Mouse (Mus musculus) kidney, embryonic 16.5 days (tissue): ENCODE results near the gene Rnf11. TPM values are rescaled to one million over a fixed set of nuclear protein-coding genes. Genes with fewer than 3 reads are reported as not detected.

Experiments used
- ATAC-seq: fragments of 200-750 bp; cut with Nextera tagmentation; 2 replicates; pipeline ENCODE4 v1.8.0; 2017; ENCODE audit warnings: moderate TSS enrichment; ENCODE audit not compliant: low FRiP score, low TSS enrichment
- H3K27ac ChIP-seq: fragments of 300-500 bp; sonication (generic); 2 replicates; pipeline ENCODE4 v1.5.1; 2014; ENCODE audit warnings: low read length
- H3K27me3 ChIP-seq: fragments of 300-500 bp; sonication (generic); 2 replicates; pipeline ENCODE4 v1.6.1; 2014; ENCODE audit warnings: low read length, control low read depth, mixed read lengths; ENCODE audit not compliant: insufficient read depth
- H3K36me3 ChIP-seq: fragments of 300-500 bp; sonication (generic); 2 replicates; pipeline ENCODE4 v1.6.1; 2014; ENCODE audit warnings: low read length, control low read depth, mixed read lengths; ENCODE audit not compliant: insufficient read depth
- H3K4me1 ChIP-seq: fragments of 300-500 bp; sonication (generic); 2 replicates; pipeline ENCODE4 v1.6.1; 2014; ENCODE audit warnings: low read length, control low read depth, mixed read lengths; ENCODE audit not compliant: insufficient read depth
- H3K4me2 ChIP-seq: fragments of 300-500 bp; sonication (generic); replicated peaks from 2 replicates; pipeline ENCODE4 v1.6.1; 2014; ENCODE audit warnings: low read depth, low read length
- H3K4me3 ChIP-seq: fragments of 300-500 bp; sonication (generic); 2 replicates; pipeline ENCODE4 v1.5.1; 2014; ENCODE audit warnings: mild to moderate bottlenecking, low read length
- H3K9ac ChIP-seq: fragments of 300-500 bp; sonication (generic); replicated peaks from 2 replicates; pipeline ENCODE4 v1.6.1; 2014; ENCODE audit warnings: low read length
- H3K9me3 ChIP-seq: fragments of 300-500 bp; sonication (generic); 2 replicates; pipeline ENCODE4 v1.6.1; 2016; ENCODE audit warnings: low read length, control low read depth
- WGBS: fragments of 180-500 bp; shearing (Covaris S2); extraction: QIAGEN DNeasy Blood & Tissue Kit; methylation state at CpG from one replicate; pipeline ENCODE4 v1.1.7; 2014; 5-methylcytosine and 5-hydroxymethylcytosine counted together
- polyA plus RNA-seq: library from polyadenylated mRNA; unstranded; fragments of >200 nt; fragmentation: Nextera tagmentation; extraction: Ambion mirVana; gene quantifications from 2 replicates; pipeline ENCODE4 v1.2.1, GENCODE M21; 2015

Gene Rnf11
- polyA plus RNA-seq, 1 experiment from 2014 or later: 29.0 TPM

DNA sequence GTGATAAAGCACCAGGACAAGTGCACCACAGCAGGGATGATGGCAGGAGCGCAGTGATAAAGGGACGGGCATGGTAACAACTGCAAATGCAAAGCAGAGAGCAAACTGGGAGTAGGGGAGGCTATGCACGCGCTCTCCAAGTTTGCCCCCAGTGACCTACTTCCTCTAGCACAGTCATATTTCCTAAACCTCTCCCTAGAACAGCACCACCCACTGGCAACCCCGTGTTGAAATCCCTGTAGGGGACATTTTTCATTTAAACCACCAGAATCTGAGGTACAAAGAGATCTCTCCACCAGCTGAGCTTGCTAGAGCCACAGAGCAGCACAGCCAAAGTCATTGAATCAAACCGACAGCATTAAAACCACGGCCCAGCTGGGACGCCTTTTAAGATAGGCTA, 45.4 kb downstream of the Rnf11 start:
- Histone ChIP-seq H3K4me3 (no peak overlapping the region), H3K9ac (no peak overlapping the region), H3K27ac (no peak overlapping the region), H3K27me3 (no peaks in the 10 kb centered on the region), H3K4me1 (peaks cover 4% of the 10 kb centered on the region; the same call in 1 of the 2 replicates), H3K4me2 (no peak overlapping the region), H3K36me3 (no peaks in the 10 kb centered on the region), H3K9me3 (no peaks in the 10 kb centered on the region)
- ATAC-seq: no peak
- WGBS: 73% methylated on average over 8 of the region's 8 CpGs

DNA sequence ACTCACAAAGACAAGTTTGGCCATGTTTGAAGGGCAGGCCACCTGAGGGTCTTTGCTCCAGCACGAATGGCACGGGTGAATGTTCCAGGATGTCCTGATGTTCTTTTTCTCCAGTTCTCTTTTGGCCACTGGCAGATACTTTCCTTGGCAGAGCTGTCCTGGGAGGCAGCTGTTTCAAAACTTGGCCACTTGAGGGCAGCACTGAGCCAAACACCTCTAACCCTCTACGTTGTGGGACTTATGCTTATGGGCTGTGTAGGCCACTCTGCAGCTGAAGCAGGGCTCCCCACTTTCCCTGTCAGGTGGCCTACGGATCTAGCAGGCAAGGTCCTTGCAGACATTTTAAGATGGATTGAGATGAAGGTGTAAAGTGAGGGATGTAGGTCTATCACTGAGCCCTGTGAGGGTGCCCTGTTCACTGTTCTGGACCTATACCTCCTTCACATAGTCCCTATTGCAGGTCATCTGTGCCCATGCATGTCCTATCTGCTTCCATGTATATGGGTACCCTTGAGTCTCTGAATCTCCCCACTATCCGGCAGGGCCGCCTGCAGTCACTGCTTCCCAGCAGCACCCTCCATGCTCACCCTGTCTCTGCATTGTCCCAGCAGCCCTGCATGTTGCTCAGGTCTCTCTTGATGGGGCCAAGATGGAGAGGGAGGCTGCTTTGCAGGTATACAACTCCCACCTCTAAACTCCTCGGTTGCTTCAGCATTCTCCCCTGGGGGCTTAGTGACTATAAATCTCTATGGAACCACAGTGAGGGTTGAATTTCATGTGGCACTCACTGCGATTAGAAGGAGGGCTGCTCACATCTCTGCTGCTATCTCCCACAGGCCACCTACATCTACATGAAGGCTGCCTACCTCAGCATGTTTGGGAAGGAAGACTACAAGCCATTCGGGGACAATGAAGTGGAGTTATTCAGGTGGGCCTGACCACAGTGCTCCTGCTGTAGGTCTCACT, 46.3 kb downstream of the Rnf11 start:
- H3K36me3 ChIP-seq: no peaks in the 10 kb centered on the region
- H3K9ac ChIP-seq: no peak overlapping the region
- peak; percentile 71; the same call in 1 of the 2 replicates for ATAC-seq
- H3K4me1 ChIP-seq: peaks cover 4% of the 10 kb centered on the region; the same call in 1 of the 2 replicates
- no peak overlapping the region for H3K4me2 ChIP-seq
- H3K4me3 ChIP-seq: no peak overlapping the region
- no peak overlapping the region for H3K27ac ChIP-seq
- H3K9me3 ChIP-seq: no peaks in the 10 kb centered on the region
- WGBS: 44% methylated on average over 9 of the region's 9 CpGs
- H3K27me3 ChIP-seq: no peaks in the 10 kb centered on the region

GRCm38 (mm10) chr4:109434256-109434655, 50.3 kb downstream of the Rnf11 start:
- Histone ChIP-seq H3K9me3 (no peaks in the 10 kb centered on the region), H3K4me1 (peaks cover 3% of the 10 kb centered on the region; the same call in 1 of the 2 replicates), H3K9ac (no peak overlapping the region), H3K27me3 (no peaks in the 10 kb centered on the region), H3K4me2 (no peak overlapping the region), H3K36me3 (no peaks in the 10 kb centered on the region), H3K4me3 (no peak overlapping the region), H3K27ac (no peak overlapping the region)
- 90% methylated on average over 1 of the region's 1 CpGs for WGBS
- ATAC-seq: no peak

GRCm38 (mm10) chr4:109433641-109434040, 50.9 kb downstream of the Rnf11 start:
- Histone ChIP-seq H3K4me3 (no peak overlapping the region), H3K36me3 (no peaks in the 10 kb centered on the region), H3K4me2 (no peak overlapping the region), H3K9ac (no peak overlapping the region), H3K4me1 (peaks cover 3% of the 10 kb centered on the region; the same call in 1 of the 2 replicates), H3K27me3 (no peaks in the 10 kb centered on the region), H3K9me3 (no peaks in the 10 kb centered on the region), H3K27ac (no peak overlapping the region)
- whole genome bisulfite sequencing: 77% methylated on average over 6 of the region's 6 CpGs
- no peak for ATAC-seq

- no peaks in the 10 kb centered on the region for H3K27me3 ChIP-seq
- H3K9me3 ChIP-seq: no peaks in the 10 kb centered on the region
- 67% methylated on average over 16 of the region's 16 CpGs for WGBS
- no peak overlapping the region for H3K27ac ChIP-seq
- H3K4me1 ChIP-seq: peaks cover 3% of the 10 kb centered on the region; the same call in 1 of the 2 replicates
- no peak overlapping the region for H3K4me3 ChIP-seq
- no peaks in the 10 kb centered on the region for H3K36me3 ChIP-seq
- H3K4me2 ChIP-seq: no peak overlapping the region
- H3K9ac ChIP-seq: no peak overlapping the region
- ATAC-seq: no peak
These were observed 51.7 kb downstream of the Rnf11 start for GRCm38 (mm10) chr4:109432668-109433375.

GRCm38 (mm10) chr4:109430854-109431253, 53.7 kb downstream of the Rnf11 start:
- Histone ChIP-seq H3K4me2 (no peak overlapping the region), H3K9me3 (no peaks in the 10 kb centered on the region), H3K9ac (no peak overlapping the region), H3K4me3 (no peak overlapping the region), H3K36me3 (no peaks in the 10 kb centered on the region), H3K27me3 (no peaks in the 10 kb centered on the region), H3K4me1 (peaks cover 3% of the 10 kb centered on the region; the same call in 1 of the 2 replicates), H3K27ac (no peak overlapping the region)
- ATAC-seq: peak; percentile 73
- 58% methylated on average over 13 of the region's 13 CpGs for WGBS

GRCm38 (mm10) chr4:109430250-109430649, 54.3 kb downstream of the Rnf11 start:
- WGBS: 90% methylated on average over 7 of the region's 7 CpGs
- H3K36me3 ChIP-seq: no peaks in the 10 kb centered on the region
- H3K4me2 ChIP-seq: no peak overlapping the region
- ATAC-seq: no peak
- H3K4me1 ChIP-seq: peaks cover 3% of the 10 kb centered on the region; the same call in 1 of the 2 replicates
- no peak overlapping the region for H3K27ac ChIP-seq
- H3K4me3 ChIP-seq: no peak overlapping the region
- H3K9me3 ChIP-seq: no peaks in the 10 kb centered on the region
- H3K27me3 ChIP-seq: no peaks in the 10 kb centered on the region
- no peak overlapping the region for H3K9ac ChIP-seq

GRCm38 (mm10) chr4:109427058-109427457, 57.5 kb downstream of the Rnf11 start:
- H3K4me3 ChIP-seq: no peak overlapping the region
- no peaks in the 10 kb centered on the region for H3K27me3 ChIP-seq
- no peak overlapping the region for H3K27ac ChIP-seq
- H3K9me3 ChIP-seq: no peaks in the 10 kb centered on the region
- ATAC-seq: no peak
- 71% methylated on average over 1 of the region's 1 CpGs for WGBS
- H3K4me1 ChIP-seq: peaks cover 3% of the 10 kb centered on the region; the same call in 1 of the 2 replicates
- no peaks in the 10 kb centered on the region for H3K36me3 ChIP-seq
- H3K4me2 ChIP-seq: no peak overlapping the region
- H3K9ac ChIP-seq: no peak overlapping the region

DNA sequence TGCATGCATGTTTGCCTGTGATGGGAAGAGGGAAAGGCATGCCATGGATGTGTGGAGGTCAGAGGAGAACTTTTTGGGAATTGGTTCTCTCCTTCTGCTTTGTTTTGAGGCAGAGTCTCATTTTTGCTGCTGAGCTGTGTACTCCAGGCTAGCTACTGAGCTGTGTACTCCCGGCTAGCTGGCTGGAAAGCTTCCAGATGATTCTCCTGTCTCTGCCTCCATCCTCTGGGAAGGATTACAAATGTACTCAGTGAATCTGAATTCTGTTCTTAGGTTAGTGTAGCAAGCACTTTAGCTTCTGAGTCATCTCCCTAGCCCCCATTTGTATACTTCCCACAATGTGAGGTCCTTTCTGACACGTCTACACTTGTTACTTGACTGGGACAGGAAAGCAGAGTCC, 61.1 kb downstream of the Rnf11 start:
- Histone ChIP-seq H3K27me3 (no peaks in the 10 kb centered on the region), H3K4me2 (no peak overlapping the region), H3K9me3 (no peaks in the 10 kb centered on the region), H3K4me3 (no peak overlapping the region), H3K9ac (no peak overlapping the region), H3K4me1 (peaks cover 9% of the 10 kb centered on the region), H3K36me3 (no peaks in the 10 kb centered on the region), H3K27ac (no peak overlapping the region)
- 72% methylated on average over 2 of the region's 2 CpGs for WGBS
- ATAC-seq: no peak
